Mouse (Mus musculus): ENCODE results near the gene Spsb1.

- TF ChIP-seq ELF1 (IDR thresholded peaks at IDR 0.05; ENCODE audit: low read depth, low read length): no peak
- no peak for TF ChIP-seq MEF2A (IDR thresholded peaks at IDR 0.05; ENCODE audit: borderline replicate concordance, low read depth, low read length)
- no peak for TF ChIP-seq CTCF (conservative IDR thresholded peaks at IDR 0.05 in 1 of 2, IDR thresholded peaks at IDR 0.05 in 1 of 2; ENCODE audit: low read depth in 2 of 2, low read length in 2 of 2)
- TF ChIP-seq POLR2A (IDR thresholded peaks at IDR 0.05; ENCODE audit: low read depth, low read length): no peak
- TF ChIP-seq EP300 (IDR thresholded peaks at IDR 0.05; ENCODE audit: low read length): no peak
- no peak for TF ChIP-seq MAFK (IDR thresholded peaks at IDR 0.05; ENCODE audit: insufficient replicate concordance, low read length)
- no peak for TF ChIP-seq CHD1 (IDR thresholded peaks at IDR 0.05; ENCODE audit: low read depth, low read length)
- no peak for TF ChIP-seq BHLHE40 (IDR thresholded peaks at IDR 0.05; ENCODE audit: low read depth, low read length)
- no peak for TF ChIP-seq SIN3A (IDR thresholded peaks at IDR 0.05; ENCODE audit: low read length)
- no peak for TF ChIP-seq E2F4 (IDR thresholded peaks at IDR 0.05; ENCODE audit: insufficient replicate concordance, low read depth, low read length)
- TF ChIP-seq MAZ (IDR thresholded peaks at IDR 0.05; ENCODE audit: low read depth, low read length): no peak
Observed at GRCm38 (mm10) chr4:149891172-149891960, 63.5 kb downstream of the Spsb1 start.
